Mouse (Mus musculus) layer of hippocampus, adult 9-10 months (tissue): ENCODE results near the gene Tbrg4.
A peak's percentile ranks its signal among the peaks of the same experiment; 100 is the strongest.

ENCODE experiments used
- DNase-seq: peaks from one replicate; pipeline ENCODE4 v3.0.0; 2022; ENCODE audit warnings: low spot score

Tbrg4 gene

GRCm38 (mm10) chr11:6623704-6624103, 2.2 kb downstream of the Tbrg4 start:
- DNase-seq, result no peak

GRCm38 (mm10) chr11:6615250-6616205, 10.3 kb downstream of the Tbrg4 start:
- DNase-seq, result no peak

- DNase-seq, result peak; percentile 76
Measured at GRCm38 (mm10) chr11:6605491-6606399, 20.1 kb downstream of the Tbrg4 start, which contains the start of gene Nacad. Gene Nacad (minus strand): TSS chr11:6606053.

- no peak for DNase-seq
Measured at GRCm38 (mm10) chr11:6605021-6605481, 20.8 kb downstream of the Tbrg4 start.

GRCm38 (mm10) chr11:6604604-6604936, 21.3 kb downstream of the Tbrg4 start:
- no peak for DNase-seq

- DNase-seq, result no peak
Measured at GRCm38 (mm10) chr11:6603887-6604603, 21.8 kb downstream of the Tbrg4 start.

GRCm38 (mm10) chr11:6603224-6603623, 22.6 kb downstream of the Tbrg4 start:
- DNase-seq, result no peak

- DNase-seq, result no peak
Measured at GRCm38 (mm10) chr11:6602662-6603061, 23.2 kb downstream of the Tbrg4 start.

GRCm38 (mm10) chr11:6601649-6602480, 24.0 kb downstream of the Tbrg4 start:
- DNase-seq, result no peak

- no peak for DNase-seq
Measured at GRCm38 (mm10) chr11:6600284-6600944, 25.5 kb downstream of the Tbrg4 start.

- DNase-seq, result no peak
Measured at GRCm38 (mm10) chr11:6599831-6600230, 26.0 kb downstream of the Tbrg4 start.

GRCm38 (mm10) chr11:6599011-6599681, 26.7 kb downstream of the Tbrg4 start:
- DNase-seq, result no peak

GRCm38 (mm10) chr11:6598191-6598889, 27.5 kb downstream of the Tbrg4 start:
- DNase-seq, result no peak

GRCm38 (mm10) chr11:6597523-6597922, 28.3 kb downstream of the Tbrg4 start:
- DNase-seq, result no peak

GRCm38 (mm10) chr11:6596616-6597015, 29.3 kb downstream of the Tbrg4 start:
- DNase-seq, result no peak

GRCm38 (mm10) chr11:6596205-6596604, 29.7 kb downstream of the Tbrg4 start:
- no peak for DNase-seq

GRCm38 (mm10) chr11:6595339-6595738, 30.5 kb downstream of the Tbrg4 start:
- no peak for DNase-seq

- no peak for DNase-seq
Measured at GRCm38 (mm10) chr11:6594845-6595244, 31.0 kb downstream of the Tbrg4 start.

- no peak for DNase-seq
Measured at GRCm38 (mm10) chr11:6593406-6593805, 32.5 kb downstream of the Tbrg4 start.
